Mouse (Mus musculus): ENCODE data around the gene Rtbdn. TPM values are rescaled to one million over a fixed set of nuclear protein-coding genes. Genes with fewer than 3 reads are reported as not detected.

Rtbdn gene
- total RNA-seq, 1 experiment from 2014 or later: not detected

- DNase-seq: no peak
These were observed 21.2 kb upstream of the Rtbdn start for GRCm38 (mm10) chr8:84925557-84925956.

GRCm38 (mm10) chr8:84927513-84927912 lies 19.3 kb upstream of the Rtbdn start:
- DNase-seq: no peak

DNA sequence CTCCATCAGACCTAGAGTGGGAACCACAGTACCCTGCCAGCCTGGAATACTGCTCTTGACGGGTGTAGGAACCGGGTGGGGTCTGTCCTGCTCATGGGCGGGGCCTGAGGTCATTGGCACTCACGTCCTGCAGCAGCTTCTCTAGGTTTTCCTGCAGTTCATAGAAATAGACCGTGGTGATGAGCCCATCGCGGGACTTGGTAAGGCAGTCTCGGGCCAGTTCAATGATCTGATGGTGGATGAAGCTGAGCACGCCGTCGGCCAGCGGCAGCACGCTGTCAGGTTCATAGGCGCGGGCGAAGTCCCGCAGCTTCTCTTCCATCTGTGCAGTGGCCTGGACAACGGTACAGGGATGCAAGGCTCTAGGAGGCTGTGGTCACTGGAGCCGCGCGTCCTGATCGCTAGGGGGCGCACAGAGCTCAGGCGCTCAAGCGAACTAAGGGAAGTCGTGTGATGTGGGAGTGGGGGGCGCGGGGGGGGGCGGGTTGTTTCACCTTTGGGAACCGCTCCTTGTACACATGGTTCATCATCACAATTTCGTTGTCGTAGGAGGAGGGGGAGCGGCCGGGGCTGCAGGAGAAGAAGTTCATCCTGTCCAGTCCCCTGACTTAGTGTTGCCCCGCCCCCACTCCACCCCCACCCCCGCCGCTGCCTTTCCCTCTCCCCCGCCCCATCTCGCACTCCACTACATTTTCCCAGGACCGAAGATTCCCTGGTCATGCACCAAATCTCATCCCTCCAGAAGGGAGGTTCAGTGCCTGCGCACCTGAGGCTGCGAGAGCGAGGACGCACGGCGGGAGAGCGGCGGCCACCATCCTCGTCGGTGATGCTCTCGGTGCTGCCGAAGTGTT lies 18.1 kb upstream of the Rtbdn start:
- DNase-seq: peak; percentile 78

- DNase-seq: no peak
These were observed 16.2 kb upstream of the Rtbdn start for GRCm38 (mm10) chr8:84930582-84930981.

DNA sequence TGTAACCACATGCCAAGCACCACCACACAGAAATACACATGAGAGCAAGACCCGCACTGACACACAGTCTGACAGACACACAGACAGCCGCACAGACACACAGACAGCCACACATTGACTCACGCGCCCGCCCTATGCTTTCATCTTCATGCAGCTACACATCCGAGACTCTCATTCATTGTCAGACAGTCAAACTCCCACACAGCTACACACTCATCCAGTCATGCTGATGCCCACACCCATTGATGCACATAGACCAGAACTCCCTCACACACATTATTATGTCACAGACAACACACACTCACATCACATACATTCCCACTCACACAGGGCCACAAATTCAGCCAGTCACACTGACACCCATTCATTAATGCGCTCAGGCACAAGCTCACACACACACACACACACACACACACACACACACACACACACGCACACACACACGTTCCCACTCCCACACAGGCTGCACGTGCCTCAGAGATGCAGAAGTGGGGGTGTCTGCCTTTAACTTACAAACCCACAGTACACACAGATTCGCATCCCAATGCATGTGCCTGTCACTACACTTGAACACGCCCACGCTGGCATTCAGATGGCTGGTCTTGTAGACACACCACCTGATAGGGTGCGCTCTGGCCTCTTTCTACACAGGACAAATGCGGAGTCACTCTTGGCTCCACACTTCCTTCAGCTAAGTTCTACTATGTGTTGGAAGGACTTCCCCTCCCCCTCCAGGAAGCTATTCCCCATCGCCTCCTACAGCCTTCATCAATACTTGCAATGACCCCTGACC lies 12.8 kb upstream of the Rtbdn start:
- DNase-seq: no peak

DNA sequence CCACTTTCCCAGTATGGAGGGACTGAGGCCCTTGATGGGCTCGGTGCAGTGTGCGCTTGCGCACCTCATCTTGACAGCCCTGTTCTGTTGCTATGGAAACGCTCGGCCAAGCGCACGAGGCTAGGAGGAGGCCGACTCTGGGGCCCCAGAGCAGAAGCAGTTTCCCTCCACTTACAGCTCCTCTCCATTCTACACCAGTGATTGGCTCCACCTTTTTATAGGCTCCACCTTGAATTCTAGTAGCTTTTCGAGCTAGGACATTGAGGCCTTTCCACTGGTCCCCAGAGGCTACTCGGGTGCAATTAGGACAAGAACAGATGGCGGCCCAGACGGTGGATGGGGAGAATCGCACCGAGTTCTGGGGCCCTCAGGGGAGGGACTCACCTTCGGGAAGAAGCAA lies 11.9 kb upstream of the Rtbdn start:
- DNase-seq: peak; percentile 27

DNA sequence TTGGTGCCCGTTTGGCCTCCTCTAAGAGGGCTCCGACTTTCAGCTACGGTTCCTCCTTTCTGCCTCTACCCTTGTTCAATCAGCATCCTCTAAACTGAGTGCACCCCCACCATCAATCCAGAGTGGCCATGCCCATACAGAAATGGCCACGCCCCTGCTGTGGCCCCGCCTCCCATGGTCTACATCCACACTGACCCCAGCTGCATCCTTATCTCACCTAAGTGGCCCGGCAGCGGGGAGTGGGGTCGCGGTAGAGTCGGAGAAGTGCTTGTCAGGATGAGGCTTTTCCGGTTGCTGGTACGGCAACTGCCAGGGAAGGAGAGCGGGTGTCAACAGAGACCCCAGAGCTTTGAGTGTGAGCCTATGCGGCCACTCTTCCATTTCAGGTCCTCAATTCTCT lies 11.3 kb upstream of the Rtbdn start:
- DNase-seq: no peak

GRCm38 (mm10) chr8:84936041-84936961 lies 10.5 kb upstream of the Rtbdn start:
- DNase-seq: no peak

DNA sequence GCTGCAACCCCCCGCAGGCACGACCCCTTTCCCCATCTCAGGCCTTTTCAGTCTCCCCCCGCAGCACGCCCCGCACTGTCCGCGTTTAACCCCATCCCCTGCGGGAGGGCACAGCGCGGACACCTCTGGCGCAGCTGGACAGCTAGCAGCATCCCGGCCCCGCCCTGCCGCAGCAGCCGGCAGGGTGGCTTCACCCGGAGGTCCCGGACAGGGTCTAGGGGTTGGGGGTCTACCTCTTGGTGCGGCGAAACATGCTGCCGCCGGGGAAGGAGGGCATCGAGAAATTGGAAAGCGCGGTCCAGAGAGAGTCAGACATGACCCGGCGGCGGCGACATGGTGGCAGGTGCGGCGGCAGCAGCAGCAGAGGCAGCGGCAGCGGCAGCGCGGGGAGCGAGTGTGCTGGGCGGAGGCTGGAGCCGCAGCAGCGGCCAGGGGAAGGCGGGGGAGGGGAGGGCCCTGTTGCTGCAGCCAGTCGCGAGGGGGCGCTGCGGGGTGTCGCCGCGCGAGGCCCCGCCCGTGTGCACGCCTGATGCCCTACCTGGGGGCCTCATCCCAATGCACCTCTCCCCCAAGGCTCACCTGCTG lies 9.7 kb upstream of the Rtbdn start, which contains the start of gene Mast1:
Gene Mast1, minus strand, starts transcription at position 398 of the 585 bp plus-strand sequence.
- DNase-seq: peak; percentile 75

GRCm38 (mm10) chr8:84937620-84938485 lies 8.9 kb upstream of the Rtbdn start:
- no peak for DNase-seq

DNA sequence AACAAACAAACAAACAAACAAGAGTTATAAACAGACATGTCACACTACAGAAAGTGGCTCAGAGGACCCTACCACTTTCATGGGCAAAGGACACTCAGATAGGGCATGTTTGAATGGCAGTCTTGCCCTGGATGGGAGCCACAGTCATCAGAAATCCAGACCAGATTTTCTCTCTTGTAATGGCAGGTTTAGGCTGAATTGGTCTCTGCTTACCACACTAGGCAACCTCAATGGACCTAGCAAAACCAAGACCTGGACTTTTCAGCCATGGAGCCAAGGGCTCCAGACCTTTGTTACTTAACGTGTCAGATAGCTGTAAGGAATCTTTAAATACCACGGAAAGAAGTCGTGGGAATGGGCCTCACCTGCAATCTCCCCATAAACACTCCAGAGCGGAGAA lies 3.1 kb upstream of the Rtbdn start:
- no peak for DNase-seq

DNA sequence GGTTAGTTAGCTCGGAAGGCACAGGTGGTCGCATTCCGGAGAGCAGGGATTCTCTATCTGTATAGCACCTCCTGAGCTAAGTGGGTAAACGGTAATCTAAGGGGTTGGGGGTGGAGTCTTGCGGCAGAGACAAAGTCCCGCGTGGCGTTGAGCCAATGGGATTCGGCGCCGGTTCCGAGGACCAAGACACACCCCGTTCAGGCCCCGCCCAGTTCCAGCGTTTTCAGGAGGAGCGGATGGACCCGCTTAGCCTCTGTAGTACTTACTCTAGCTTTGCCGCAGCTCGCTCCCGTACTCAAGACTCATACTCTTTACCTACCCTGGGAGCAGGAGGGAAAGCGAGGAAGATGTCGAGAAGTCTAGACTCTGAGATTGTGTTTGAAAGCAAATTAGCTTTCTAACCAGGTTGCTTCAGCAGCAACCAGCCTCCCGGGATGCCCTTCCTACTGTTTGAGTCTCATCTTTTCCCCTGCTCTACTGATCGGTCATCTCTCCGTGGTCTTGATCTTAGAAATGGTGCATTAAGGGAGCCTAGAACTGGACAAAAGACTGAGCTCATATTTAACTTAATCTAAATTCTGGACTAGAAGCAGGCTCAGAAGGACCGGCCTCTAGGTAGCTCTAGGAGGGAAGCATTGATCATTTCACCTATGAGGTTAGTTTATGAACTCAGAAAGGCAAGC lies 2.2 kb upstream of the Rtbdn start:
- peak; percentile 38 for DNase-seq

GRCm38 (mm10) chr8:84945235-84945632 lies 1.6 kb upstream of the Rtbdn start:
- DNase-seq: no peak

DNA sequence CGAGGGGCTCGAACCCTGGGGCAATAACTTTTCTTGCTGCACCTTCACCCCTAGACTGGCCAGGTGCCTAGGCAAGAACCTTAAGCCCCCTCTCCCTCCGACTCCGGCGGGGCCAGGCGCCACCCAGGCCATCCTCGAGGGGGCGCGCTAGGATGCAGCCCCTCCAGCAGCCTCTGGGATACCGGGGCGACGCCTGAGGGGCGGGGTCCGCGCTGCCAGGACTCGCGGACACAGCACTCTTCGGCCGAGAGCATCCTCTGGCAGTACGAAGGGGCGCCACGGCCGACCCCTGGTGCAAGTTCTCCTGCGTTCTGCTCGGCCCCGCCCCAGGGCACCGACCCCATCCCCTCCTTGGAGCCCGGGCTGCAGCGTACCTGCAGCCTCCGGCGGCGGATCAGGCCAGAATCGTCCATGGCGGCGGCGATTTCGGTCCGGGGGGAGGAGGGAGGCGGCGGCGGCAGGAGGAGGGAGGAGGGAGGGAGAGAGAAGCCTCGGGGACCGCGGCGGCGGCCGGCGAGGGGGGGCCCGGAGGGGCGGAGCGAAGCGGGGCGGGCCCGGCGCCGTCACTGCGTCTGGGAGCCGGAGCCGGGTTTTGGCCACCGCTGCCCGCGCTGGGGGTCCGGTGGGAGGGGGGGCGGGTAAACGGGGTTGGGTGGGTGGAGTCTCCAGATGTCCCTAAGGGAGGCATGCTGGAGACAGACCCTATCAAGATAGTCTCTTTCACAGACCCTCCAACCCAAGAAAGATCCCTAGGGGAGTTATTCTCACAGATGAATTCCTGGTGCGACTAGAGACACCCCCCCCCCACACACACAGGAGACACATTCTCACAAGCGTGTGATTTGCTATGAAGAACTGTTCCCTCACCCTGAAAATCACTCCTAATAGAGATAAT lies 911 bp upstream of the Rtbdn start:
- DNase-seq: no peak

GRCm38 (mm10) chr8:84947241-84947545 lies 402 bp downstream of the Rtbdn start:
- DNase-seq: peak; percentile 56

DNA sequence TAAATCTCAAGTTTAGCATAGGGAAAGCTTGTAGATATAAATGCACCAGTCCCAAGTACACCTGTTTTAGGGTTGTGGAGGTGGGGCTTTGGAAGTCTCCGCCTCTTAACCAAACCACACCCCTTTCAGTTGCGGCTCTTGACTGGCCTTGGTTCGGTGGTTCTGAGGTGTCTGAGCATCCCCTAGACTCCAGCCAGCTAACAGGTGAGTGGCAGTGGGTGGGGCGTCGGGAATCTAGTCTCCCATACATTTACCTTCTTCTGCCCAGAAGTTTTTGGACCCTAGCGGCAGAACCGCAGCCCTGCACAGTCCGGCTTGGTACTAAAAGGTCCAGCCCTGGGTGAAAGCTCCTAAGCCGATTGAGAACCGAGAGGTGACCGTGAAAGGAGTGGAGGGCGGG lies 3.0 kb downstream of the Rtbdn start:
- DNase-seq: no peak

DNA sequence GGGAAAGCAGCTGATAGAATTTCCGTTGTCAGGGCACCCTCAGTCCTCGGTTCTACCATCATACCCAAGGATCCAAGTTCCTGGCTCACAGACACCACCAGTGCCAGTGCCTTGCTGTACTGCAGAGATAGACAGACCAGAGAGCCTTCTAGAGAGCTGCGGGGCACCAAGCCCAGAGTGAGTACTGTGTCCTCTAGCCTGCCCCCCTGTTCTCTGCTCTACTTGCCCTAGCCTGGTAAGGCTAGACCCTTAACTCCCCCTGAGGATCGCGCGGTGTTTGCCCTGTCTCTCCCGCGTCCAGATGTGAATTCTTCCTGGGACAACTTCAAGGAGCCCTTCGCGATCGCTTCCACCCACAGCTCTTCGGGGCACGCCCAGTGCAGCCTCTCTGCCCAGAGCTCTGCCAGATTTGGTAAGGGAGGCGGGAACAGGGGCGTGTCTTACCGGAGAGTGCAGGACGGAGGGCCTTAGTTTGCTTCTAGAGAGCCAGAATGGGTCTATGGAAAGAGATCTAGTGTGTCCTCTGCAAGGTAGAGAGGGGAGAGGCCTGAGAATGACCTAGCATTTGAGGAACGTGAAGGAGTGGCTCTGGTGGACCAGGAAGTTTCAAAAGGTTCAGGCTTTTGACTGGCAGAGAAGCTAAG lies 5.9 kb downstream of the Rtbdn start:
- peak; percentile 71 for DNase-seq

GRCm38 (mm10) chr8:84956768-84957167 lies 10.0 kb downstream of the Rtbdn start:
- peak; percentile 58 for DNase-seq

DNA sequence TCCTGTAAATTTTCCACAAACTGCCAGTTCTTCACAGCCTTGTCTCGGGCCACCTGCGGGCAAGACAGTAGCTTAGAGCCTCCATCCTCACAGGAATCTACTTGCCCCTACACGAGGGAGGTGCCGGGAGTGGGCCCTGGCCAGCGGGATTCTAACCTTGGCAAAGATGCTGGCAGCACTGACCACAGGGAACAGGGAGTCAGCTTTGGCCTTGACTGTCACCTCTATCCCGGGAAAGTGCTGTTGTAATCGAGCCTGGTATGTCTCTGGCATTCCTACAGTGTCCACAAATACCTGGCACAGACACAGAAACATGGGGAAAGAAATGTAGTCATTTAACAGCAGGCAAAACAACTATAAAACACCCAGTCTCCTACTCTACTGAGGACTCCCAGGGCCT lies 13.0 kb downstream of the Rtbdn start:
- DNase-seq: peak; percentile 61
